Comparison of ENCODE assay signal across 8 mouse cellular contexts in genomic region chr2:160646845-160647178, GRCm38 (mm10). TPM values are rescaled to one million over a fixed set of nuclear protein-coding genes. Genes with fewer than 3 reads are reported as not detected.
DNase-seq lines count a peak whose midpoint lies in the region; ATAC-seq and TF ChIP-seq lines count a peak whose summit lies in the region.

No protein-coding gene starts in this region.

- no peaks in the 10 kb centered on the region for H3K9me3 ChIP-seq in heart, embryonic 12.5 days (replicated peaks)
- peaks cover 10% of the 10 kb centered on the region for H3K9me3 ChIP-seq in ES-Bruce4 (replicated peaks; ENCODE audit: control insufficient read depth, insufficient read depth, low read length, poor library complexity, severe bottlenecking)
- no peaks in the 10 kb centered on the region for H3K9me3 ChIP-seq in erythroblast, embryonic 14.5 days (ENCODE audit: control insufficient read depth, low read length)
- no peaks in the 10 kb centered on the region for H3K9me3 ChIP-seq in limb, embryonic 14.5 days (ENCODE audit: control insufficient read depth, low read length)

- peak overlapping the region; percentile 92 for H3K4me3 ChIP-seq in heart, embryonic 12.5 days
- H3K4me3 ChIP-seq in ES-Bruce4 (ENCODE audit: low read depth, low read length), result peak overlapping the region; percentile 94
- peak overlapping the region; percentile 99 for H3K4me3 ChIP-seq in erythroblast, embryonic 14.5 days (replicated peaks)
- H3K4me3 ChIP-seq in limb, embryonic 14.5 days (replicated peaks; ENCODE audit: low read length), result peak overlapping the region; percentile 100

- under 1% methylated on average over 17 of the region's 17 CpGs for WGBS in heart, embryonic 12.5 days
- WGBS in limb, embryonic 14.5 days, result 0% methylated on average over 17 of the region's 17 CpGs

- peak overlapping the region; percentile 97 for H3K9ac ChIP-seq in heart, embryonic 12.5 days
- peak overlapping the region; percentile 99 for H3K9ac ChIP-seq in ES-Bruce4 (ENCODE audit: low read depth, poor library complexity, severe bottlenecking)
- peak overlapping the region; percentile 99 for H3K9ac ChIP-seq in limb, embryonic 14.5 days (ENCODE audit: low read depth, low read length, severe bottlenecking)

- no peak for TF ChIP-seq POLR2A in ES-Bruce4 (IDR thresholded peaks at IDR 0.05; ENCODE audit: insufficient read depth, low read length)
- TF ChIP-seq POLR2A in limb, embryonic 14.5 days (IDR thresholded peaks at IDR 0.05; ENCODE audit: borderline replicate concordance, extremely low read depth, insufficient read depth, insufficient read length), result 0 out of 2 replicates have a peak, but pooled peaks have one; percentile 21

- peak overlapping the region; percentile 95 for H3K27ac ChIP-seq in heart, embryonic 12.5 days (ENCODE audit: poor library complexity, severe bottlenecking)
- peak overlapping the region; percentile 97 for H3K27ac ChIP-seq in ES-Bruce4 (ENCODE audit: insufficient read depth, low read length)
- peak overlapping the region; percentile 99 for H3K27ac ChIP-seq in limb, embryonic 14.5 days (replicated peaks; ENCODE audit: low read depth, low read length)

- TF ChIP-seq CTCF in ES-Bruce4 (IDR thresholded peaks at IDR 0.05; ENCODE audit: low read depth, low read length), result no peak

- H3K27me3 ChIP-seq in heart, embryonic 12.5 days (replicated peaks), result no peaks in the 10 kb centered on the region
- H3K27me3 ChIP-seq in ES-Bruce4 (ENCODE audit: control insufficient read depth, insufficient read depth, low read length, poor library complexity, severe bottlenecking), result no peaks in the 10 kb centered on the region
- H3K27me3 ChIP-seq in erythroblast, embryonic 14.5 days (ENCODE audit: control insufficient read depth), result peaks cover 2% of the 10 kb centered on the region
- no peaks in the 10 kb centered on the region for H3K27me3 ChIP-seq in limb, embryonic 14.5 days (ENCODE audit: control insufficient read depth, insufficient read depth, low read length)
- H3K27me3 ChIP-seq in splenic B cell, adult 2 months (ENCODE audit: control insufficient read depth, insufficient read depth, low read length, poor library complexity, severe bottlenecking), result no peaks in the 10 kb centered on the region

- no peak for DNase-seq in heart, postnatal 4 days
- peak; percentile 23 for DNase-seq in limb, embryonic 14.5 days (ENCODE audit: low spot score)
- peak; percentile 29 for DNase-seq in splenic B cell, adult 2 months (ENCODE audit: low read depth, low spot score)
- DNase-seq in layer of hippocampus, adult 11-12 months (ENCODE audit: low spot score), result no peak
- DNase-seq in ovary, postnatal 36 days (ENCODE audit: low spot score), result no peak

- peak overlapping the region; percentile 53 for H3K4me2 ChIP-seq in heart, embryonic 12.5 days
- peak overlapping the region; percentile 52 for H3K4me2 ChIP-seq in limb, embryonic 14.5 days (replicated peaks; ENCODE audit: low read depth, low read length, severe bottlenecking)

- no peak for ATAC-seq in heart, embryonic 12.5 days (ENCODE audit: insufficient number of reproducible peaks, low FRiP score)
- ATAC-seq in limb, embryonic 14.5 days (ENCODE audit: low FRiP score, low read depth), result no peak

- TF ChIP-seq EP300 in ES-Bruce4 (IDR thresholded peaks at IDR 0.05; ENCODE audit: insufficient read depth, low read depth, low read length), result no peak

- no peaks in the 10 kb centered on the region for H3K36me3 ChIP-seq in heart, embryonic 12.5 days
- H3K36me3 ChIP-seq in ES-Bruce4 (ENCODE audit: control insufficient read depth, insufficient read depth, low read length, poor library complexity, severe bottlenecking), result peaks cover 9% of the 10 kb centered on the region
- peaks cover 43% of the 10 kb centered on the region for H3K36me3 ChIP-seq in erythroblast, embryonic 14.5 days (ENCODE audit: control insufficient read depth)
- H3K36me3 ChIP-seq in limb, embryonic 14.5 days (ENCODE audit: control insufficient read depth, insufficient read depth, low read length), result no peaks in the 10 kb centered on the region
- no peaks in the 10 kb centered on the region for H3K36me3 ChIP-seq in splenic B cell, adult 2 months (ENCODE audit: control insufficient read depth, insufficient read depth, low read length, poor library complexity, severe bottlenecking)

- H3K4me1 ChIP-seq in heart, embryonic 12.5 days (replicated peaks), result peaks cover 16% of the 10 kb centered on the region
- no peaks in the 10 kb centered on the region for H3K4me1 ChIP-seq in ES-Bruce4 (ENCODE audit: control insufficient read depth, insufficient read depth, low read length)
- peaks cover 51% of the 10 kb centered on the region for H3K4me1 ChIP-seq in erythroblast, embryonic 14.5 days (ENCODE audit: control insufficient read depth)
- H3K4me1 ChIP-seq in limb, embryonic 14.5 days (ENCODE audit: control insufficient read depth, insufficient read depth, low read length), result peaks cover 19% of the 10 kb centered on the region

RNA-seq across cellular contexts. Expression of gene Top1, which starts 1.1 kb away (rescaled TPM):
- 60.1 and 63.9 TPM in 2 replicates for polyA plus RNA-seq in heart, embryonic 12.5 days (2016; fragmentation: Nextera tagmentation; extraction: Ambion mirVana)
- 10 to 100 TPM; 56.2 to 63.2 TPM for total RNA-seq in heart, postnatal 4 days (2021)
- polyA plus RNA-seq in ES-Bruce4 (2011; ENCODE audit: insufficient read depth, insufficient read length, low read depth, missing spikeins), result 156 and 174 TPM in 2 replicates
- 38.8 and 42.7 TPM in 2 replicates for polyA plus RNA-seq in erythroblast, embryonic 14.5 days (2012)
- 35.2 and 46.1 TPM in 2 replicates for polyA plus RNA-seq in limb, embryonic 14.5 days (2012; rRNA removed)
- 65.1 and 74.4 TPM in 2 replicates for polyA plus RNA-seq in limb, embryonic 14.5 days (2014; fragmentation: Nextera tagmentation; extraction: Ambion mirVana)

Comparison
In these comparisons a context has a peak if more than half of its experiments do, and no peak if none do; other contexts are left out.
1. DNase-seq: peak in limb, embryonic 14.5 days (single experiment) and splenic B cell, adult 2 months (single experiment); none in heart, postnatal 4 days (single experiment), layer of hippocampus, adult 11-12 months (single experiment) and ovary, postnatal 36 days (single experiment).
2. Peak in every context shown above with its lines, with median percentiles within 50 percentile points of each other: H3K27ac ChIP-seq, H3K4me3 ChIP-seq and H3K9ac ChIP-seq.